Mouse (Mus musculus): ENCODE measurements around the gene Lrrfip1.

Lrrfip1 gene

DNA sequence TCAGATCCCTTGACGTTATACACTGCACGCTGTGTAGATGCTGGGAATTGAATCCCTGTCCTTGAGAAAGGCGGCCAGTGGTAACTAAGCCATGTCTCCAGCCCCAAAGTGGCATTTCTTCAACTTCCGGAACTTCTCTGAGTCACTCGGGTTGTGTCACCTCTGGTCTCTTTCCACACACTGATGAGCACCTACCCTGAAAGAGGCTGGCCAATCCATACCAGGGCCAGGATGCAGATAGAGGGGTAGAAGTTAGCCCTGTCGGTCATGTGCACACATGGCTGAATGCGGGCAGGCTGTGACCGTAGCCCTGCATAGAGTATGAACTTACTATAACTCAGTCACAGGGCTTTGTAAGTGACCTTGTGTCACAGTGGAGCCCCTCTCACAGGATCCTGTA lies 57.9 kb downstream of the Lrrfip1 start:
- DNase-seq (ENCODE audit: low spot score in 2 of 2): no peak

DNA sequence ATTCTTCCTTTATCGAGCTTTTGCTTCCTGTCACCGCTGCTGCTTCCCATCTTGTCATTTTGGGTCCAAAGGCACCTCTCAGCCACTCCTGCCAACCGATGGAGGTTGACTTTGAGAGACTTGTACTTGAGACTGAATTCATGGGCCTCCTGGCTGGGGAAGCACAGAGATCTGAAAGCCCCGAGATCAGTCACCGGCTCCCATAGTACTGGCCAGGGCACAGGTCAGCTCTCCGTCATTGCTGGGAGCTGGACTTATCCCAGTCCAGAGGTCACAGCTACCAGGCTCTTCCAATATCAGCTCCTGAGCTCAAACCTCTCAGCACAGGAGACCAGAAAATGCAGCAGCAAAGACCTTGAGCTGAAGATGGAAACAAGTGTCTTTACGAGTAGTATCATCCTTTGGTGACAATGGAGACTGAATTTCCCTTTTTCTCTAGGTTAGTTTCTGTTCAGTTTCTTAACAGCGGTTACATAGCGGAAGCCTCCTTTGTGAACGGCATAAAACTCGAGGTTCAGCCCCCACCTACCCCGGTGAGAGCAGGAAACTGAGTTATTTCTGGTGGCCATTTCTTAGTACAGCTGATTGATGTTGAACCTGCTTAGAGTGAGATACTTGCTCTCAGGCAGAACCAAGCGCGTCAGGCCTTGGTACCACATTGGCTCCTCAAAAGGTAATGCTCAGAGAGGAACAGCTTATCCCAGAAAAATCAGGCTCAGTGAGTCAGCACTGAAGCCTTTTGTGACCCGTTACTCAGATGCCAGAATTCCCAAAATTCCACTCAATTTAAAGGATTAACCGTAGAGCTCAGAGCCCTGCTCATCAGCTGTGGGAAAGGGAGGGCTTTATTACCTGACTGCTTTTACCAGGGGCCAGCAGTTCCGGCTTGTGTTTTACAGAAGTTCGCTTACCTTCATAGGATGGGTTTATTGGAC lies 59.0 kb downstream of the Lrrfip1 start:
- no peak for DNase-seq (ENCODE audit: low spot score in 2 of 2)

DNA sequence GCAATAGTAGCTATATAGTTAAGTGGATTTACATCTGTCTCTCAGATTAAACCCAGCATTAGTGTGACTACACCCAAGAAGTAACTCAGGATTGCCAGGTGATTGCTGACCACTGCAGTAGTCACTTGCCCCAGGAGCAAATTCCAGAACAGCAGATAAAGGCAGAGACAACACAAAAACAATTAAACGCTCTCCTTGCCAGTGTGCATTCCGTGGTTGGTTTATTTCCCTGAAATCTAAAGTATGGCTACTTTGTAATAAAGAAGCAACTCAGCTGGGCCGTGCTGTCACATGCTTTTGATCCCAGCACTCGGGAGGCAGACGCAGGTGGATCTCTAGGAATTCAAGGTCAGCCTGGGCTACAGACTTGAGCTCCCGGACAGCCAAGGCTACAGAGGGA lies 59.7 kb downstream of the Lrrfip1 start:
- DNase-seq (ENCODE audit: low spot score in 2 of 2): no peak

DNA sequence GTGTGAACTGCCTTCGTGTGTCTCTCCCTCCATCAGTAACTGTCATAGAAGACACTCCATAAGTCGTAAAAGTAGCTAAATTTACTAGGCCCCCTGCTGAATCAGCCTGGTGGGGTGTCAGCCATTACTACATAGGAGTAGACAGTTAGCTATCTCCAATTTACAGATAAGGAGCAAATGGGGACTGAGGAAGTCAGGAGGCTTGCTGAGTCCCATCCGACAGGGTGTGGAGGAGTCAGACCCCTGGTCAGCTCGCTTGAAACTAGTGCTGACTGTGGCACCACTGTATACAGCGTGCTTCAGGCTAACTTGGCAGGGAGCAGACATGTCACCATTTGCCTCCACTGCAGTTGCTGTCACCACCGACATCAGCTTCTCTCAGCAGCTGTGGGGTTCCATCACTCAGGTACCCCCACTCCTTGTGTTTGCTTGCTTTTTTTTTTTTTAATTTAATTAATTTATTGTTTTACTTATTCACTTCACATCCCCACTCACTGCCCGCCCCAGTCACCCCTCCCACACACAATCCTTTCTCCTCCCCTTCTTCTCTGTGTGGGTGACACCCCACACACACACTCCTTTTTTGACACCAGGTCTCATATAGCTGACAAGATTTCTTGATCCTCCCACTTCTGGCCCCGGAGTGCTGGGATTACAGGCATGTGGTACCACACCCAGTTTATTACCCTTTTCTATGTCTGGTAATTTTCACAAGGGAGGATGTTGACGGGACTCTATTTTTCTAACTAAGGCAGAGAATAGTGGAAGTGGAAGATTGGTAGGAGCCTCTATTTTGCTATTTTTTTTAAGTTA lies 61.5 kb downstream of the Lrrfip1 start:
- no peak for DNase-seq (ENCODE audit: low spot score in 2 of 2)

DNA sequence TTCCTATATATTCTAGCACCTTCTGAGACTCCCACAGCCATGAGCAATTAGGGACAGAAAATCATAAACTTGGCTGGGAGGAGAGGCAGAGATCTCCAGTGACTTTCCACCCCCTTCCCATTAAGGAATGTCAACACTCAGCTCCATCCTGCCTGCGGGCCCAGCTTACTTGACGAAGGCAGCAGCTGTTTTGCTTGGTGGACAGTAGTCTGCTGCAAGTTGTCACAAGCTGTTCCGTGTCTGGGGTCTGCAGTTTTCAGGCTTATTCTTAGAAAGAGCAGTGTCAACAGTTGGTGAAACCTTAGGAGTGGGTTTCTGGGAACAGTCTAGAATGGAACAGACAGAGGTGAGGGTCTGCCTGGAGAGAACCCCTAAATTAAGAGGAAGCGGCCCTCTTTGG lies 62.6 kb downstream of the Lrrfip1 start:
- no peak for DNase-seq (ENCODE audit: low spot score in 2 of 2)

DNA sequence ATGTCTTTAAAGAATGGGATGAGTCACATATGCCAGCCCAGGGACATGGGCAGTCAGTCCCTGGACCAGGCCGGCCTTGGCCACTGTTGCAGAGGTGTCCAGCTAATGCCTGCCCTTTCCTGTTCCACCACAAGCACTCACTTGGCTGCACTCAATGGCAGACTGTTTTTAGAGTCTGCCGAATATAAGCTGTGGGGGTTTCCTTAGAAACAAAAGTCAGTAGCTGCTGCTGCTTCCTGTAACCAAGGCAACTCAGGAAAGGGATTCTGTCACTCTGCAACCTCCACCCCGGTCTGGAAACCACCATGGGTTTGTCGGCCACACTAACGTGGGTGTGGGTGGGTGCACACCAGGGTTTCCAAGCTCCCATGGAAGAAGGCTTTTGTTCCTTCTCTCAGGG lies 63.8 kb downstream of the Lrrfip1 start:
- peak; percentile 72 to 86 for DNase-seq (ENCODE audit: low spot score in 2 of 2)

DNA sequence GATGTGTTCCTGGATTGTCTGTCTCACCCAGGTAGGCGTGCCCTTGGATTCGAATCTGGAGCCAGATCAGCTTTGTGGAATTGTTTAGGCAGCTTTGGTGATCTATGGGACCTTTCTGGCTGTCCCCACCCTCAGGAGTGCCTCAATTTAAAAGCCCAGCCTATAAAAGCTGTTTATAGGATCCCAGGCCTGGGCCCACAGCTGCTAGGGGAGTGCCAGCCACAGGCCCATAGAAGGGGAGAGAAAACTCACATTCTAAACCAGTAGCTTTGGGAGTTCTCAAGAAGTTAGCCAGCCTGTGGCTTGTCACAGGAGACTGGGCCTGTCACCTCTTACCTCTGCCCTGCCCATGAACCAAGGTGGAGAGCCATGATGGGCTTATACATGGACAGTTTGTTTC lies 65.5 kb downstream of the Lrrfip1 start:
- no peak for DNase-seq (ENCODE audit: low spot score in 2 of 2)

DNA sequence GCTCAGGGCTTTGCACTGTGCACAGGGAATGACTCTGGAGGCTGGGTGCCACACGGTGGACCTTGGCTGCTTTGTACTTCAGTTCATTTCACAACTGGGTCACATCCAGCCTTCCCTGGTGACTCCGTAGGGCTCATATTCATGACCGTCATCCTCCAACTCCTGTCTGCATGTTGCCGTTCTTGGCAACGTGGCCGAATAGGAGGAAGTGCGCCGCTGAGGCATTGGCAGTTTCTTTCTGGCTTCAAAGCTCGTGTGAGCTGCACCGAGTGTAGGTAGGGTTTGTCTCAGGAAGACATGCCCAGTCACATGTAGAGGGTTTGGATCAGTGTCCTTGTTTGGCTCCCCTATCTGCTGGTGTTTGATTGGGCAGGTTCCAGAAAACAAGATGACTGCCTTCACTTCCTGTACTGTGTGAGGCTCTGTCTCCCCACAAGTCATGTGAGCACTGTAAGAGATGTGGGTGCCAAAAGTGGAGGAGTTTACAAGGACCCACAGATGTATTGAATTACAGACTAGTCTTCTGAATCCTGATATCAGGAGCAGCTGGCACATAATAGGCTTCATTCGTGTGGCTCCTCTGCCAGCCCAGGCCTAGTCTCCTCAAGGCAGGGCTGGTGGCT lies 66.5 kb downstream of the Lrrfip1 start:
- peak; percentile 73 to 74 for DNase-seq (ENCODE audit: low spot score in 2 of 2)

DNA sequence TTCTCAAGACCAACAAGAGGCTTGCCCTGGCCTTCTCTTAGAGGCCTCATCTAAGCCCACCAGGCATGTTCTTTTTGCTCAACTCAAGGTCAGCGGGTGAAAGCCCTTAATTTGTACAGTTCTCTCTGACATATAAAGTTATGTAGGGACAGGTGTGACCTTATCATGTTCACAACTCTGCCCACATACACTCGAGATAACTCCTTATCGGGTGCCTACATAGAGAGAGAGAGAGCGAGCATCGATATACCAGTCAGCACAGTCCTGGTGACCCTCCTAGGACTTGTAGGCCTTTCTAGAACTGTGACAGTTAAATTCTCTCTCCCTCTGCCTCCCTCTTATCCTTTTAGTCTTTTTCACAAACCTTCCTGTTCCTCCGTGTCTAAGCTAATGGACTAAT lies 67.5 kb downstream of the Lrrfip1 start:
- DNase-seq (ENCODE audit: low spot score in 2 of 2): no peak

DNA sequence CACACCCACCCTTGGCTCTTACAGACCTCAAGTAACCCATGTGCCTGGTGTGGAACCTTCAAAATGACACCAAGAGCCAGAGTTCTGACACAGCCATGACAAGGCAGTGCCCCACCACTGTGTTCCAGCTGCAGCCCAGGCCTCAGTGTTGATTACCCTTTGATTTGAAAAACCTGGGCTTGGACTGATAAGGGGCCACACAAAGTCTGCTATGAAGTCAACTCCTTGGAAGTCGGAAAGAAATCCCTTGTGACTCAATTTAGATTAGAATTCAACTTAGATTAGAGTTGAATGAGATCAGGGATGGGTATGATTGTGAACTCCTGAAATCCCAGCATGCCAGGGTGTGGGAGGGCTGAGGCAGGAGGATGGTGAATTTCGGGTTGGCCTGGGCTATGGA lies 68.1 kb downstream of the Lrrfip1 start:
- DNase-seq (ENCODE audit: low spot score in 2 of 2): no peak

DNA sequence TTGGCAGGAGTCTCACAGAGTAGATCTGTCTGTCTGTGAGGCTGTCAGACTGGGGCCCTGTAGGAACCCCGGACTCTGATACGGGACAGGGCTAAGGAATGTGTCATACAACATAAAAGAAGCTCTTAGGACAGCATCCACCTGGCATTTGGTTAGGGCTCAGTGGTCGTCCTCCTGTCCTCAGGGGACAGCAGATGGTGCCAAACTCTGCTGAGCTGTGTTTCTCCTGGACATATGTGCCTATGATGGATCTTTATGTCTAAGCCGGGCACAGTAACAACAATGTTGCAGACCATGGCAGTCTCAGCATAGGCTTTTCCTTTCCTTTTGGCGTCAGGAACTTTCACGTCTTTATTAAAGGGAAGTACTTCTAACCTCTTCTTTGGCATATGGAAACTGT lies 69.2 kb downstream of the Lrrfip1 start:
- no peak for DNase-seq (ENCODE audit: low spot score in 2 of 2)

DNA sequence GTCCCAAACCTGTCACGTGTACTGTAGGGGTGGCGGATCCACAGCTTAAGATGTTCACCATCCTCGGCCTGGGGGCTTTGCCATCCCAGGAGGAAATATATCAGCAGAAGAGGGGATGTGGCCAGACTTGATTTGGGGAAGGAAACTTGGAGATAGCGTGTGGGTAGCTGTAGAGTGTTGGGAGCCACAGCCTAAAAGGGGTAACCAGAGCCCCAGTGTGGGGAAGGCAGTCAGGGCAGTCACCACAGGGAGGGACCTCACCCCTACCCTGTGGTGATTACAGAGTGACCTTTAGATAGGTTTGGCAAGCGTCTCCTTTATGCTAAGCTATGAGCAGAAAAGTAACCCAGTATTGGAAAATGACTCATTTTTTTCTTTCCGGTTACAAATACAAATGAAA lies 71.0 kb downstream of the Lrrfip1 start:
- DNase-seq (ENCODE audit: low spot score in 2 of 2): no peak

DNA sequence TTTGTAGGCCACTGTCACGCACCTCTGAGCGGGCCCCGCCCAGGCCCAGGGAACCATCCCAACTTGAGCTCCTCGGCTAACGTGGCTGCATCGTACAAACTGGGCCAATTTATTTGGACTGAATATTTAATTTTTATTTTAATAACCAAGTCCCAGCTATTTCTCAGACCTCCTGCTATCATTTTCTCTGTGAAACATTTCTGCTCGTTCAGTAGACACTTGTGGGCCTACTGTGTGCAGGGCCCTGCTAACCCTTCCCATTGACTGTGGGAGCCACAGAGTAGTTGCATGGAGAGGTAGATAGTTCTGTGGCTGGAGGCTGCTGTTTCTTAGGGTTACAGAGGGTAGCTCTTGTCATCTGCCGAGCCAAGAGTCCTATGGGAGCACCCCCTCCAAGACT lies 72.0 kb downstream of the Lrrfip1 start:
- no peak for DNase-seq (ENCODE audit: low spot score in 2 of 2)

DNA sequence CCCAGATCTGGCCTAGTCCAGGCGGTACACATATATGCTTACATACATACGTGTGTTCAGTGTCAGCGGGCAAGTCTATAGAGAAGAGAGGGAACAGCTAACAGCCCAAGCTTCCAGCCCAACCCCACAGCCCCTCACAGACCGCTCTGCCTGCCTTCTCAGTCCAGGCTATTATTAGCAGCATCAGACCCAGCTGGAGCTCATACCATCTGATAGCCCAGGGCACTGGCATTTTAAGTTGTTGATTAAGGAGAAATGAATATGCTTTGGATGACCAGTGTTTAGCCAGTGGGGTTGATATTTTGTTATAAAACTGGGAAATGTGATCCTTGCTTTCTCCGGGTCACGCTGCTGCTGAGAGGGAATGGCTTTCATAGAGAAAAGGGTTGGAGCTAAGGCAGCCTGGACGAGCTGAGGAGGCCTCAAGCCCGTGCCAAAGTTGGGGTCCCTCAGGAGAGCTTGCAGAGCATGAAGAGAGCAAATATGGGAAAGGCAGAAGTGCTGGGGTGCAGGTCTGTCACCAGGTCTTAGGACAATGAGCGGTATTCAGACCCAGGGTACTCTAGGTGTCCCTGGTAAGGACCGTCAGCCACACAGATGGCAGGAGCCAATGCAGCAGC lies 73.2 kb downstream of the Lrrfip1 start:
- peak in 1 of 2 experiments; percentile 44 for DNase-seq (ENCODE audit: low spot score in 2 of 2)

DNA sequence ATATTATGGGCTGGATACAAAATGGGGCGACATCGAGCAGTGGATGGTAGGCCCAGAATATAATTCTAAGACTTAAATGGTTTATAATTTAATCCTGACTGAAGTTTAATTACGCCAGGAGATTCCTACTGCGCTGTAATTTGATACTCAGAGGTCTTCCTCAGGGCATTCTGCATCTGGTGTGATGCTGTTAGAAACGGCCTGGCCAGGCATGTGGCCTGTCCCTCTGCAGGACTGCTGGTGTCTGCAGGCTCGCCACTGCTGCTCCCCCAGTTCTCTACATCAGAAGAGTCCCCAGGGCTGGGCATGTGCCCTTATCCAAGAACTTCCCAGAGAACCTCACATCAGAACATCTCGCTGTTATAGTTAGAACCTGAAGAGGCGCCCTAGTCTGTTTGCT lies 78.4 kb downstream of the Lrrfip1 start:
- DNase-seq (ENCODE audit: low spot score in 2 of 2): no peak

DNA sequence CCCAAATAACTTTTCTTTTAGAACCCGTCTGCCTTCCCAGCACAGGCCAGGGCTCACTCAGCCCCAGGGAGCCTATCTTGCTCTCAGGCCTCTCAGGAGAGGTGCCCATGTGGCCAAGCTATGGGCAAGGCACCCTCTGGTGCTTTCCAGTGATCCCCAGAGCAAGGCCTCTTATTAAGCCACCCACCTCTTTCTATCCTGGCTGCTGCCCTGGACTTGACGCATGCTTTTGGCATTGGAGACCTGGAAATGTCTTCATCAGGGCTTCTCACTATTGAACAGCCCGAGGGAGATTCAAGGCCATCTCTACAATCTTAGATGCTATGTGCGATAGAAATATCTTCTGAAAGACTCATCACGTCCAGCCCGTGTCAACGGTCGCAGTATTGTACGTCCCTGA lies 78.9 kb downstream of the Lrrfip1 start:
- DNase-seq (ENCODE audit: low spot score in 2 of 2): no peak

DNA sequence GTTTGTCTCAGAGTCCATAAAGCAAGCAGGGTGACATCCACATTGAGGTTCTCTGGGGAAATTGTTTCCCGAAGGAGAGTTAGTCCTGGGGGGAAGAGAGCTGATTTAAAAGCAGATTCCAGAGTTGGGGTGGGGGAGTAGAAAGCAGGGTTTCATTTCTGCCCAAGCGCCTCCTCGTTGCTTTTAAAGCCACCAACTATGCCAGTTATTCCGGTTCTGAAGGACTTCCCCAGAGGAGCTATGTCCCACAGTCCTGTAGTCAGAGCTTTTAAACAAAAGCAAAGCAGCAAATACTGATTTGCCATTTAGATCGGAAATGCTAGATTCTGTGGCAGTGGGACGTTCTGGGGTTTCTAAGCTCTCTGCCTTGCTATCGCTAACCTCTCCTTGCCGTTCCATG lies 79.4 kb downstream of the Lrrfip1 start:
- no peak for DNase-seq (ENCODE audit: low spot score in 2 of 2)

DNA sequence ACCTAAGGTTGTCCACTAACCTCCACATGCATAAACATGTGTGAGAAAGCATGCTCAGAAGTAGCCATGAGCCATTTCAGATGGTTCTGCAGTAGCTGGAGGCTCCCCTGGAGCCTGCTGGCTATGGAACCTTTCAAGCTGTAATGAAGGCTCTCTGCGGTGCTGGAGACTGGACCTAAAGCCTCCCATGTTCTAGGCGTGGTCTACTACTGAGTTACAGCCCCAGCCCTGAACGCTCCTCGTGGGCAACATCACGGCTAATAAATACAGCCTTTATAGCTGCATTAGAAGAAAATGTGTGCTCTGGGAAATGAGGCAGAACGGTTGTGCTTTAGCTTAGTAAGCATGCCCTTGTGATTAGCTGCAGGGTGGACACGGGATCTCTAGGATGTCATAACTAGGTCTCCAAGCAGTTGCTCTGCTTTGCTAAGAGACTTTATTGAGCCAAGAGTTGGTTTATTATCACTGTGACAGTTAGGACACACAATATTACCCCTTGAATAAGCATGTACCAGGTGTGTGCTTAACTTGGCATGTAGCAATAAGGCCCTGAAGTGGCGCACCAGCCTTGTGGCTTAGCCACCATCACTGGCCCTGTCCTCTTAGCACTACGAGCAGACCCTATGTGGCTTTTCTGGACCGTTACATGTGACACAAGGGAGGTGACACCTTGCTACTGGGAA lies 81.3 kb downstream of the Lrrfip1 start:
- DNase-seq (ENCODE audit: low spot score in 2 of 2): no peak

DNA sequence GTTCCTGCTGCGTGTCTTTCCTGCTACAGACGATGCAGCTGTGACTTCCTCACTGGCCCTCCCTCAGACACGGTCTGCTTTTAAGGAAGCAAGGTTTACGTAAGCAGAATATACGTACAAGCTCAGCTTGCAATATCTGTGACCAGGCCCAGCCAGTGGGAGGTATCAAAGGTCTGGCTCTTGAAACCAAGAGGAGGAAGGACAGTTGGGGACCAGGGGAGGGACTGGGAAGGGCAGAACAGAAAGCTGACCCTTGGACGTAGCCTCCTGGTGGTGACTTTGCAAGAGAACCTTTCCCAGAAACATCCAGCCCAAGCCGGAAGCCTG lies 81.8 kb downstream of the Lrrfip1 start:
- peak; percentile 31 to 69 for DNase-seq (ENCODE audit: low spot score in 2 of 2)

DNA sequence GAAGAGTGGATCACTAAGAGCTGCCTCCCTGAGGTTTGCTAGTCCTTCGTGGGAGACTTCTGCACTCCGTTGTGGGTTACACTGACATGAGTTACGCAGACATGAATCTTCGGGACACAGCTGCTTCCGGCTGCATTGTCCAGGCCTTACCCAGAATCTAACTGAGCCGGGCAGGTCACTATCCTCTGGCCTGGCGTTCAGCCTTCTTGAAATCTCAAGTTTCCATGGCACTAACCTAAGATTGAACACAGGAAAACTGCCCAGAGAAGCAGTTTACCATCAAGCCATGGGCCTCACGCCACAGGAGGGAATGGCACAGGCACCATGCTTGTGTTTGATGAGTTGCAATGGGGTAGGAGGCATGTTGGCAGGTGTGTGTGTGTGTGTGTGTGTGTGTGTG lies 85.8 kb downstream of the Lrrfip1 start:
- DNase-seq (ENCODE audit: low spot score in 2 of 2): no peak

DNA sequence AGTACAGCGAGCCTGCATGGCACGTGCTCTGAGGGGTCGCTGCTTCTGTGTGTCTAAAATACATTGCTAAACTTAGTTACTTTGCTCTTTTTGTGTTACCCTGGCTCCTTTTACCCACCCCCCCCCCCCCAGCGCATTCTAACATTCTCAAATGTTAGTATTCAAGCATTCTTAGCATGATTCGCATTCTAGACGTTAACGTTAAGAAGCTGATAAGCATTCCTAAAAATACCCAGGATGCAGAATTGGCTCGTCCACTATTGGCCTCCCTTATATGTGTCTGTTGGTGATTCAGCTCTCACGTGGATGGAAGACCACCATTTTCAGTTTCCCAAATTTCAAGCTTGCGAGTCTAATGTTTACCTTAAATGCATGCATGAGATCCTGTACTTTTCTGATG lies 86.5 kb downstream of the Lrrfip1 start:
- DNase-seq (ENCODE audit: low spot score in 2 of 2): no peak

DNA sequence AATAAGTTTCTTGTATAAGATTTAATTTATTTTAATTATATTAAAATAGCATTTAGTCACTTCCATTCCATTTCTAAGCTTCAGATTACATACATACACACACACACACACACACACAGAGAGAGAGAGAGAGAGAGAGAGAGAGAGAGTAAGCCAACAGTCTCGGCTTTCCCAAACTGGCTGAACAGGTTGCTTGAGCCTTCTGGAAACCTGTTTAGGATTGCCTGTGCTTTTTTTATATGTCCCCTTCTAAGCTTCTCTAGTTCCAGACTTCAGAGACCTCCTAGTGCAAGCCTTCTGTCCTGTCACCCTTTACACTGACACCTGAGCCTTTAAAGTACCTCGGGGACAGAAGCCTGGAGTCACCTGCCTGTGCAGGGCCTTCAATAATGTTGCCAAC lies 87.1 kb downstream of the Lrrfip1 start:
- DNase-seq (ENCODE audit: low spot score in 2 of 2): no peak
